Mouse (Mus musculus) embryonic facial prominence, embryonic 10.5 days (tissue): ENCODE data around the gene Pbx1. TPM values are rescaled to one million over a fixed set of nuclear protein-coding genes. Genes with fewer than 3 reads are reported as not detected.

Experiments used
- DNase-seq: peaks from one replicate; pipeline ENCODE4 v3.0.0-alpha.2; 2017; ENCODE audit warnings: low spot score
- H3K27ac ChIP-seq: fragments of 300-500 bp; sonication (generic); replicated peaks from 2 replicates; pipeline ENCODE4 v1.5.1; 2016; ENCODE audit warnings: mild to moderate bottlenecking
- H3K27me3 ChIP-seq: fragments of 300-500 bp; sonication (generic); replicated peaks from 2 replicates; pipeline ENCODE4 v1.6.1; 2016; ENCODE audit warnings: low read depth, mild to moderate bottlenecking; ENCODE audit not compliant: poor library complexity, severe bottlenecking
- H3K36me3 ChIP-seq: fragments of 300-500 bp; sonication (generic); replicated peaks from 2 replicates; pipeline ENCODE4 v1.6.1; 2016; ENCODE audit warnings: mild to moderate bottlenecking, moderate library complexity
- H3K4me1 ChIP-seq: fragments of 300-500 bp; sonication (generic); 2 replicates; pipeline ENCODE4 v1.6.1; 2016
- H3K4me3 ChIP-seq: fragments of 300-500 bp; sonication (generic); 2 replicates; pipeline ENCODE4 v1.5.1; 2016; ENCODE audit warnings: mild to moderate bottlenecking, moderate library complexity
- H3K9me3 ChIP-seq: fragments of 300-500 bp; sonication (generic); 2 replicates; pipeline ENCODE4 v1.6.1; 2016; ENCODE audit warnings: mild to moderate bottlenecking
- WGBS: fragments of 180-500 bp; shearing (Covaris S2); methylation state at CpG from one replicate; pipeline ENCODE4 v1.1.7; 2016; 5-methylcytosine and 5-hydroxymethylcytosine counted together
- polyA plus RNA-seq: library from polyadenylated mRNA; unstranded; fragments of >200 nt; fragmentation: Nextera tagmentation; extraction: Ambion mirVana; gene quantifications from 2 replicates; pipeline ENCODE4 v1.2.1, GENCODE M21; 2016

Pbx1 gene
- polyA plus RNA-seq, 1 experiment from 2014 or later, result 41.6 TPM

DNA sequence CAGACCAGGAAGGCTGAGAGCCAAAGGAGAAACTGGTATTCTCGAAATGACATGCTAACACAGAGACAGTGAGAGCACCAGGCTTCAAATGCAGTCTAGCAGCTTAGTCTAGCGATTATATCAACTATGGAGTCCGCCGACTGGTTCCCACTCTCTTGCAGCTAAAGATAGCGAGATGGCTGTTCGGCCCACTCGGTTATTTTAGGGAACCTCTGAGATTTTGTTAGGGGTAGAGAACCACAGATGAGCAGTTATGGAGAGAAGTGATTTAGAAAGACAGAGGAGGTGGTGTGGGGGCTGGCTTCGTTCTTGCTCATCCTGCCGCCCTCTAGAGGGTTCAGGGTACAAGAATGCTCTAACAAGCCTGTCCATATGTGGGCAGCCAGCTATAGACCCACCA, 13.2 kb downstream of the Pbx1 start:
- Histone ChIP-seq H3K4me3 (no peak overlapping the region), H3K9me3 (no peaks in the 10 kb centered on the region), H3K4me1 (peaks cover 79% of the 10 kb centered on the region), H3K27me3 (no peaks in the 10 kb centered on the region), H3K27ac (no peak overlapping the region), H3K36me3 (peaks cover 71% of the 10 kb centered on the region)
- WGBS, result 88% methylated on average over 9 of the region's 9 CpGs
- DNase-seq, result no peak

DNA sequence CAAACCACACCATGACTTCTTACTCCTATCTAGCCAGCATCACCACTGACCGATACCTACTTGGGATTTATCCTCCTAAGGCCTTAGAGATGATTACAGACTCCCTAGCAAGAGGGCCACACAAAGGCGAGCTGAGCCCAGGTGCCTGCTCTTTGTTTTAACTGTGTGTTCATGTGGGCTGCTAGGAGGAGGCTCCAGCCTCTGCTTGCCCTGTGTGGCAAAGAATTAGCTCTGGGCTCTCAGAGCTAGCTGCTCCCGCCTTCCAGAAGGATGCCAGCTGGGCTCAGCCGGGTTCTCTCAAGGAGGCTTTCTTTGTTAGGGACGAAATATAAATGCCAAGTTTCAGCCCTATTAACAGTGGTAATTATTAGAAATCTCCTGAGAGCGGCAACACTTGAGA, 14.4 kb downstream of the Pbx1 start:
- peak overlapping the region; percentile 79 for H3K27ac ChIP-seq
- no peaks in the 10 kb centered on the region for H3K27me3 ChIP-seq
- no peak for DNase-seq
- 30% methylated on average over 6 of the region's 6 CpGs for WGBS
- H3K9me3 ChIP-seq, result no peaks in the 10 kb centered on the region
- peaks cover 77% of the 10 kb centered on the region for H3K36me3 ChIP-seq
- peaks cover 78% of the 10 kb centered on the region for H3K4me1 ChIP-seq
- H3K4me3 ChIP-seq, result peak overlapping the region; percentile 36; the same call in 1 of the 2 replicates

DNA sequence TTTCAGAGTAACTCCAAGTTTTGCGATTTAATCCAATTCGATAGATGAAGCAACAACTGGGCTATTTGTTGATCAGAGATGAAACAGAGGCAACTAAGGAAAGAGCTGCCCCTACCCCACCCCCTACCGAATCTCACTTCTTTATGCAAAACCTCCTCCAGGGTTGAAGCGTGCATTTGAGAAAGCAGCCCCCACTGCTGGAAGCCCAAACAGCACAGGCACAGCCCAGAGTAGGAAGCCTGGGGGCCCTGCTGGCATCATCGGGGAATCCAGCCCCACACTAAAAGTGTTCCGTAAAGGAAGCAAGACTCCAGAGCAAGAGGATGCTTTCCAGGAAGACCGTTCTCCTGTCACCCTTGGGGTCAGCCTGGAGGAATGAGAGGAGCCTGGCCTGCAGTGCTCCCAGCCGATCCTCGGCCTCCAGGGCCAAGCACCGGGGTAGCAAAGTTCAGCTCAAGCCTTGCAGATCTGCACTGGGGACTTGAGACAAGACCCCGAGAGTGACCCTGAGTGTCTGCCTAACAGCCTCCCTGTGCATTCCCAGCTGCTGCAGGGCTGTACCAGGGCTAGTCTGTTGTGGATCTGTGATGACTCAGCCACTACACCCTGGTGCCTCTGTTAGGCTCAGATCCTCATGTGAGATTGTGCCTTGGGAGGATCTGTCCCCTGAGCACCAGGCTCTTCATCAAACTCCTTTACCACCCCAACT, 15.2 kb downstream of the Pbx1 start:
- peaks cover 81% of the 10 kb centered on the region for H3K4me1 ChIP-seq
- no peaks in the 10 kb centered on the region for H3K9me3 ChIP-seq
- peak overlapping the region; percentile 36 for H3K4me3 ChIP-seq
- peak; percentile 61 for DNase-seq
- WGBS, result 6% methylated on average over 11 of the region's 11 CpGs
- H3K36me3 ChIP-seq, result peaks cover 73% of the 10 kb centered on the region
- no peaks in the 10 kb centered on the region for H3K27me3 ChIP-seq
- peak overlapping the region; percentile 79 for H3K27ac ChIP-seq

GRCm38 (mm10) chr1:168410611-168411010, 21.5 kb downstream of the Pbx1 start:
- Histone ChIP-seq H3K27me3 (no peaks in the 10 kb centered on the region), H3K36me3 (peaks cover 64% of the 10 kb centered on the region), H3K27ac (peak overlapping the region; percentile 69; the same call in 1 of the 2 replicates), H3K4me1 (peaks cover 90% of the 10 kb centered on the region), H3K4me3 (peak overlapping the region; percentile 30; the same call in 1 of the 2 replicates), H3K9me3 (no peaks in the 10 kb centered on the region)
- 7% methylated on average over 10 of the region's 10 CpGs for WGBS
- peak; percentile 63 for DNase-seq

DNA sequence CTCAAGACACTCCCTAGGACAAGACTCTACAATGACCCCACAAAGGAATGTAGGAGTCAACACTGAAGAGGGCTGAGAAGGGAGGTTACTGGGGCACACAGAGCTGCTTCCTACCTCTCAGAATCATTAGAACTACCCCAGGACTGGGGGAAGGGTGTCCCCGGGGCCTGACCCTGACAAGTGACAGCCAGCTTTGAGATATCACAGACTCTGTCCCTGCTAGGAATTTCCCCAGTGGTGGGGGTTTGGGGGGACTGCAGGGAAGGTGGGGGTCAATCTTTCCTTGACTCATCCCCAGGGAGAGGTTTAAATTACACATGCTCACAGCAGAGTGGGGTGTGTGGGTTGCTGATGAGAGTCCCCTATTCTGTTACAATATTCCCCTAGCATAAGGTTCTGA, 22.0 kb downstream of the Pbx1 start:
- DNase-seq, result peak; percentile 72
- peaks cover 64% of the 10 kb centered on the region for H3K36me3 ChIP-seq
- H3K27ac ChIP-seq, result peak overlapping the region; percentile 69
- peaks cover 90% of the 10 kb centered on the region for H3K4me1 ChIP-seq
- WGBS, result 3% methylated on average over 1 of the region's 1 CpGs
- no peaks in the 10 kb centered on the region for H3K27me3 ChIP-seq
- H3K9me3 ChIP-seq, result no peaks in the 10 kb centered on the region
- H3K4me3 ChIP-seq, result peak overlapping the region; percentile 30; the same call in 1 of the 2 replicates

DNA sequence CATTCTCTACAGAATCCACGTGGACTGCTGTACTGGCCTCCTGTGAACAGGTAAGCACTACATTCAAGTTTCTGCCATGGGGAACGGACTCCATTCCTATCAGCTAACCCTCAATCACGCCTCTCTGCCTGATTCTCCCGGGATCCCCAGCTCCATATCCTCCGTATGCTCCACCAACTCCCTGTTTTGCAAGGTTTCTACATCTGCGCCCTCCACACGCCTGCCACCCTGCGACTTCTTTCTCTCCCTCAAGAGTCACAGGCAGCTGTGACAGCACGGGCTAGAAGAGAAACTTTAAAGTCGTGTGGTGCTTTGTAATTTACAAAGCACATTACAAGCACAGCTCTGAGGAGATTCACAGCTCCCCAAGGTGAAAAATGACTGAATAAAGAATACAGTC, 23.3 kb downstream of the Pbx1 start:
- H3K27ac ChIP-seq, result no peak overlapping the region; the same call in 1 of the 2 replicates
- no peak overlapping the region for H3K4me3 ChIP-seq
- no peaks in the 10 kb centered on the region for H3K9me3 ChIP-seq
- H3K36me3 ChIP-seq, result peaks cover 55% of the 10 kb centered on the region
- H3K4me1 ChIP-seq, result peaks cover 90% of the 10 kb centered on the region
- H3K27me3 ChIP-seq, result no peaks in the 10 kb centered on the region
- DNase-seq, result no peak
- WGBS, result 79% methylated on average over 10 of the region's 10 CpGs

GRCm38 (mm10) chr1:168407958-168408357, 24.1 kb downstream of the Pbx1 start:
- WGBS, result 82% methylated on average over 7 of the region's 7 CpGs
- H3K9me3 ChIP-seq, result no peaks in the 10 kb centered on the region
- H3K4me3 ChIP-seq, result no peak overlapping the region
- H3K36me3 ChIP-seq, result peaks cover 47% of the 10 kb centered on the region
- no peaks in the 10 kb centered on the region for H3K27me3 ChIP-seq
- H3K4me1 ChIP-seq, result peaks cover 90% of the 10 kb centered on the region
- H3K27ac ChIP-seq, result peak overlapping the region; percentile 44
- no peak for DNase-seq

- Histone ChIP-seq H3K4me3 (no peak overlapping the region), H3K36me3 (peaks cover 51% of the 10 kb centered on the region), H3K9me3 (no peaks in the 10 kb centered on the region), H3K27me3 (no peaks in the 10 kb centered on the region), H3K27ac (peak overlapping the region; percentile 83), H3K4me1 (peaks cover 94% of the 10 kb centered on the region)
- WGBS, result 30% methylated on average over 8 of the region's 8 CpGs
- no peak for DNase-seq
These were observed 25.8 kb downstream of the Pbx1 start for GRCm38 (mm10) chr1:168406291-168406675.

- Histone ChIP-seq H3K27ac (peak overlapping the region; percentile 83), H3K4me3 (peak overlapping the region; percentile 14; the same call in 1 of the 2 replicates), H3K27me3 (no peaks in the 10 kb centered on the region), H3K4me1 (peaks cover 91% of the 10 kb centered on the region), H3K9me3 (no peaks in the 10 kb centered on the region), H3K36me3 (peaks cover 55% of the 10 kb centered on the region)
- peak; percentile 85 for DNase-seq
- 9% methylated on average over 10 of the region's 12 CpGs for WGBS
These were observed 26.3 kb downstream of the Pbx1 start for GRCm38 (mm10) chr1:168405645-168406290.

DNA sequence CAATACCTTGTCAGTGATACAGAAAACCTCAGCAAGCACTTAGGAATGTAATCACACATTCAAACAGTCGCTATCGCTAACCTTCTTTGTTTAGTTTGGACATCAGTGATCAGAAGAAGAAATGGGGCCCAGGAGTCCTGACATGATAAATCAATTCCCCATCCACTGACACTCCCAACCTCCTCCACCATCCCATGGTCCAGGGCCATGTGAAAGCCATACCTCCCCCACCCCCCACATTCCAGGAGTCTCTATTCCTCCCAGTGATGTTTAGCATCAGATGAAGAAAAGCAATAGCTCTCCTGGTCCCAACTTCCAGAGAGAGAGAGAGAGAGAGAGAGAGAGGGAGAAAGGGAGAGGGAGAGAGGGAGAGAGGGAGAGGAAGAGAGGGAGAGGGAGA, 28.5 kb downstream of the Pbx1 start:
- no peak for DNase-seq
- 0 out of 2 replicates have a peak overlapping the region, but pooled peaks have one; percentile 3 for H3K4me3 ChIP-seq
- H3K36me3 ChIP-seq, result peaks cover 54% of the 10 kb centered on the region
- H3K27me3 ChIP-seq, result no peaks in the 10 kb centered on the region
- 75% methylated on average over 2 of the region's 2 CpGs for WGBS
- peak overlapping the region; percentile 65 for H3K27ac ChIP-seq
- H3K4me1 ChIP-seq, result peaks cover 69% of the 10 kb centered on the region
- no peaks in the 10 kb centered on the region for H3K9me3 ChIP-seq

- 41% methylated on average over 7 of the region's 7 CpGs for whole genome bisulfite sequencing
- H3K9me3 ChIP-seq, result no peaks in the 10 kb centered on the region
- no peaks in the 10 kb centered on the region for H3K27me3 ChIP-seq
- DNase-seq, result peak; percentile 41
- H3K36me3 ChIP-seq, result peaks cover 51% of the 10 kb centered on the region
- H3K4me1 ChIP-seq, result peaks cover 61% of the 10 kb centered on the region
- peak overlapping the region; percentile 80; the same call in 1 of the 2 replicates for H3K27ac ChIP-seq
- no peak overlapping the region for H3K4me3 ChIP-seq
These were observed 29.4 kb downstream of the Pbx1 start for GRCm38 (mm10) chr1:168402683-168403082.

DNA sequence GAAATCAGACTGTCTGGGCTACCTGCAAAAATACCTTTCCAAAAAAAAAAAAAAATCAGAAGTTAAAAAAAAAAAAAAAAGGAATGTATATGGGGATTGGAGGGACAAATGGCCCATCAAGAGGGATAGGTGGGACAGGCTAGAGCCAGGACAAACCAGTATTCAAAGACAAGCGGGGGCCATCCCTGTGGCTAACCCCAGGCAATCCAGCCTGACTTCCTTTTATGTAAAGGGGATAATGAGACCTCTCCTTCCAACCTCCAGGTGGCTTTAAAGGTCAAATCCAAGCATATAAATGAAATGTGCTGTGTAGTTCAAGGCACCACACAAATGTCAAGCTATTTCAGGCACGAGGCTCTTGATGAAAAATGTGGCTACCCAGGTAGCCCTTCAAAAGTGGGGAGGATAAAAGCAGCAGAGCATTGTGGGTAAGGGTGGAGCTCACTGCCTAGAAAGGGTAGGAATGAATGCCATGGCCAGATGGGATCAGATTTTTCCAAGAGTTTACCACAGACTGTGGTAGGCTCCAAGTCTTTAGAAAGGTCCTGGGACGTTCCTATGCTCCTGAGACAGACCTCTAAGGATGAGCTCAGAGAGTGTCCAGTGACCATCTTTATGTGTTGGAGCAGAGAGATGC, 36.4 kb downstream of the Pbx1 start:
- H3K27ac ChIP-seq, result no peak overlapping the region
- H3K27me3 ChIP-seq, result no peaks in the 10 kb centered on the region
- WGBS, result 72% methylated on average over 3 of the region's 3 CpGs
- H3K36me3 ChIP-seq, result peaks cover 64% of the 10 kb centered on the region
- peak; percentile 7 for DNase-seq
- peaks cover 50% of the 10 kb centered on the region for H3K4me1 ChIP-seq
- no peak overlapping the region for H3K4me3 ChIP-seq
- H3K9me3 ChIP-seq, result no peaks in the 10 kb centered on the region
